Mouse (Mus musculus) embryonic fibroblast, embryonic 13.5 days (primary cell): Measurements from ENCODE around the gene Srl.

Experiments
- CTCF ChIP-seq: IDR thresholded peaks from 2 replicates; pipeline ENCODE4 v1.5.1; 2011; ENCODE audit warnings: mild to moderate bottlenecking, control low read depth, low read length, moderate library complexity, borderline replicate concordance; ENCODE audit not compliant: insufficient read depth
- POLR2A ChIP-seq: IDR thresholded peaks from 2 replicates; pipeline ENCODE4 v1.6.1; 2011; ENCODE audit warnings: low read depth, mild to moderate bottlenecking, control low read depth, low read length, moderate library complexity

DNA sequence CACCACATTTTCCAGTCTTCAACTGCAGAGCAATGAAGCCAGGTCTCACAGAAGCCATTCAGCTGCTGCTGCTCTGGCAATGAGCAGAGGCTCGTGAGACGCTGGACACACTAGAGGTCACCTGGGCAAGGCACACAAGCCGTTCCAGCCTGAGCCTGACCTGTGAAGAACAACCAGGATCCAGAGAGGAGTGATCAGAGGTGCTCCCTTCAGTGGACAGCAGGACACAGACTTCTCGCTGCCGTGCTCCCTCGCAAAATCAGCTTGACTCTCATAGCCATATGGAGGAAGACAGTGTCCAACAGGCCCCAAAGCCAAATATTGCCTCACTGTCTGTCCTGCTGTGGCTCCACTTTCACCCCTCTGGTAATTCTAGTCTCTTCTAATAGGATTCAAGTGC, 92.2 kb downstream of the Srl start:
- TF ChIP-seq CTCF (no peak), POLR2A (no peak)
